Mouse (Mus musculus) Patski (cell line): ENCODE measurements around the gene Krt17. TPM values are rescaled to one million over a fixed set of nuclear protein-coding genes. Genes with fewer than 3 reads are reported as not detected.
A peak's percentile ranks its signal among the peaks of the same experiment; 100 is the strongest.
"Not testable (repeated sequence)": the region's sequence is repeated elsewhere in the genome, so short reads cannot be mapped to it uniquely, and the experiment has no call there.

ENCODE experiments used
- ATAC-seq: fragments of 100-300 bp; one replicate; pipeline ENCODE4 v1.8.0; 2021
- CTCF ChIA-PET: fragments of 350-600 bp; sonication (Branson Sonifier 250); formaldehyde crosslinking; loops from one replicate; lab custom pipeline; 2022; ENCODE audit warnings: inconsistent platforms; lab: Charles Lee
- POLR2A ChIA-PET: fragments of 350-600 bp; sonication (Branson Sonifier 250); formaldehyde crosslinking; loops from one replicate; lab custom pipeline; 2022; ENCODE audit warnings: antibody characterized with exemption, inconsistent platforms; lab: Charles Lee
- DNase-seq: peaks from one replicate; pipeline ENCODE4 v3.0.0-alpha.2; 2011; ENCODE audit warnings: low read depth, low spot score
- H3K27me3 ChIP-seq: fragments of 371-371 bp; one replicate; pipeline ENCODE4 v1.5.1; 2021
- CTCF ChIP-seq: fragments of 100-300 bp; IDR thresholded peaks from one replicate; pipeline ENCODE4 v1.5.1; 2021
- in situ Hi-C: fragments of 300-500 bp; cut with MboI; formaldehyde crosslinking; loops from 3 replicates; pipeline ENCODE4 v1.11.1; 2018; ENCODE audit warnings: low pct_unique_long_range_greater_than_20kb, mixed read lengths
- polyA plus RNA-seq: library from polyadenylated mRNA; unstranded; gene quantifications from one replicate; pipeline ENCODE4 v1.2.3, GENCODE M21; 2021

Krt17 gene
- polyA plus RNA-seq, 1 experiment from 2014 or later = 0.10 TPM

DNA sequence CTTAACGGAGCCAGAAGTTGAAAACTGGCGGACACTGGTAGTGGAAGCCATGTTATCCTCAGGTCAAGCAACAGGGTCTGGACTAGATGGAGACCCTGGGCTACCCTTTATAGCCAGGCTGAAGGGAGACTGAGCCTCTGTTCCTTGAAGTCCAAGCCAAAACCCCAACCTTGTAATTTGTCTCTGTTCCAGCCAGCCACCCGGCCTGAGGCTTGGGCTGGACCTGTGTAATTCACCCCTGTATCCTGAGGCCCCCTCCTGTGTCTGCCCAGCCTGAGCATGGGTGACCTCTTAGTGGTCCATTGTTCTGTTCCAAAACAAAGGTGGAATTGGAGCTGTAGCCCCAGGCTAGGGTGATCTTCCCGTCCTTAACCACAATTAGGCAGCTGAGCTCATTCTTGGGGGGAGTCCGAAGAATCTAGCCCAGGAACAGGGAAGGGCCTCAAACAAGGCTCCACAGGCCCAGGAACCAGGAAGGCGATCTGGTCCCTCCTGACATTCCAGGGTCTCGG, 9.0 kb upstream of the Krt17 start, which contains the start of gene Krt42:
Gene Krt42, minus strand, starts transcription at position 51 of the 512 bp plus-strand sequence.
- in situ Hi-C loops = no loop called here
- POLR2A ChIA-PET = no interaction called here
- CTCF ChIA-PET = no interaction called here
- ATAC-seq = no peak
- no peak for DNase-seq
- peaks cover 6% of the 10 kb centered on the region for H3K27me3 ChIP-seq
- TF ChIP-seq CTCF = no peak

GRCm38 (mm10) chr11:100262058-100262980, 1.5 kb upstream of the Krt17 start:
- no peak for ATAC-seq
- no peak for DNase-seq

GRCm38 (mm10) chr11:100261235-100261605, 391 bp upstream of the Krt17 start:
- no peak for TF ChIP-seq CTCF
- H3K27me3 ChIP-seq = no peaks in the 10 kb centered on the region
- CTCF ChIA-PET = no interaction called here
- no peak for DNase-seq
- no peak for ATAC-seq
- in situ Hi-C loops = no loop called here
- POLR2A ChIA-PET = no interaction called here

More at GRCm38 (mm10) chr11:100262058-100262980, 1.5 kb upstream of the Krt17 start:
- POLR2A ChIA-PET = no interaction called here
- in situ Hi-C loops = no loop called here
- H3K27me3 ChIP-seq = no peaks in the 10 kb centered on the region
- CTCF ChIA-PET = no interaction called here
- TF ChIP-seq CTCF = no peak

GRCm38 (mm10) chr11:100259079-100259478, 1.8 kb downstream of the Krt17 start:
- ChIA-PET CTCF (no interaction called here), POLR2A (no interaction called here)
- TF ChIP-seq CTCF = no peak
- H3K27me3 ChIP-seq = no peaks in the 10 kb centered on the region
- in situ Hi-C loops = no loop called here
- DNase-seq (no peak), ATAC-seq (no peak)

DNA sequence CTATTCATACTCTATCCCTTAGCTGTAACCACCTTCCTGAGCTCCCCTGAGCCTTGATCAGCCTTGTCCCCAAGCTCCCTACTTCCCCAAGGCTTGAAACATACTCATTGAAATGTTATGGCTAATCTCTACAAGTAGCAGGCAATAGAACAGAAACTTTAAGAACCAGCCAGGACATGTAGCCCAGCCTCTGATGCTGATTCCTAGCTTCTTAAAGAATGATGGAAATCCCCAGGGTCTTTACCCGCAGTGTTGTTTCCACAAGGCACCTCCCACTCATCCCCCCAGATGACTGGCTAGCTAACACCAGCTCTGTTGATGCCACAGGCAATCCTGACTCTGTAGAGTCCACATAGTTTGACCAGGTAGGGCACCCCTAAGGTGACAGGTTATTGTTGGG, 2.9 kb downstream of the Krt17 start:
- no peaks in the 10 kb centered on the region for H3K27me3 ChIP-seq
- DNase-seq (no peak), ATAC-seq (no peak)
- TF ChIP-seq CTCF = no peak
- CTCF ChIA-PET = interaction anchor here (1.2 kb wide), 1 partner anchor 37 kb away, joined by 3 read pairs; no protein-coding TSS in a partner anchor
- in situ Hi-C loops = no loop called here
- POLR2A ChIA-PET = no interaction called here

GRCm38 (mm10) chr11:100255514-100255913, 5.3 kb downstream of the Krt17 start:
- CTCF ChIA-PET = no interaction called here
- no peaks in the 10 kb centered on the region for H3K27me3 ChIP-seq
- POLR2A ChIA-PET = no interaction called here
- DNase-seq (no peak), ATAC-seq (no peak)
- no peak for TF ChIP-seq CTCF
- in situ Hi-C loops = no loop called here

DNA sequence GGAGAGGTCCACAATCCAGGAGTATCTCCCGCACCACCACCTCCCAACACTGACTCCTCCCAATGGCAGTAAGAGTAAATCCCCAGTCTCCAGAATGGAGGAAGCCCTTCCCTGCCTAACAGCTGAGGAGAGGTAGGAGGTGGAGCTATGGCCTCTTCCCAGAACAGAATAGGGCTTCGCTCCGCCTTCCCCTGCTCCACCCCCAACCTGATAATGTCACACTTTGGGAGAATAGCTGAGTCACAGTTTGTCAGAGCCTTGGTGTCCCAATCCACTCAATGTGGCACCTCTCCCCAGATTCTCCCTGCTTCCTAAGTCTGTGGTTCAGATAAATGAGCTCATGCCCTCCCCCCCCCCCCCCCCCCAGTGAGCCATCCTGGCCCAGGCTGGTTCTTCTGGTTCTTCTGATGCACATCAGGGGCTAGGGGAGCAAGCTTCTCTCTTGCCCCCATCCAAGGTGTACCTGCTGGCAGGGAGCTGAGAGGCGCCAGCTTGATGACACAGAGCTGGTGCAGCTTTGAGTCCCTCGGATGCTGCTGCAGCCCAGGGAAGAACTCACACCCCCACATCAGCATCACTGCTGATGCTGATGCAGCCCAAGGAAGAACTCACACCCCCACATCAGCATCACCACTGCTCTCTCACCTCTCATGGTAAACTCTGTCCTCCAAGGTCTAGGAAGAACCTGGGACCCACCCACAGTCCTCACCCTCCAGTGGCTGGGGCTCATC, 6.3 kb downstream of the Krt17 start:
- TF ChIP-seq CTCF = no peak
- DNase-seq = no peak
- no peaks in the 10 kb centered on the region for H3K27me3 ChIP-seq
- POLR2A ChIA-PET = no interaction called here
- in situ Hi-C loops = no loop called here
- peak; percentile 8 for ATAC-seq
- CTCF ChIA-PET = no interaction called here

- ATAC-seq = no peak
These were observed 11.9 kb downstream of the Krt17 start, which contains the start of gene Krt16 for GRCm38 (mm10) chr11:100248852-100249465. Gene Krt16, minus strand, starts transcription at chr11:100248902.

GRCm38 (mm10) chr11:100246471-100246870, 14.4 kb downstream of the Krt17 start:
- ATAC-seq, POLR2A ChIA-PET, DNase-seq, in situ Hi-C loops, CTCF ChIA-PET: not testable (repeated sequence)
- H3K27me3 ChIP-seq = peaks cover 13% of the 10 kb centered on the region

More at GRCm38 (mm10) chr11:100248852-100249465, 11.9 kb downstream of the Krt17 start, which contains the start of gene Krt16:
- no peak for TF ChIP-seq CTCF
- POLR2A ChIA-PET = no interaction called here
- in situ Hi-C loops = no loop called here
- H3K27me3 ChIP-seq = no peaks in the 10 kb centered on the region
- DNase-seq = no peak
- CTCF ChIA-PET = no interaction called here

DNA sequence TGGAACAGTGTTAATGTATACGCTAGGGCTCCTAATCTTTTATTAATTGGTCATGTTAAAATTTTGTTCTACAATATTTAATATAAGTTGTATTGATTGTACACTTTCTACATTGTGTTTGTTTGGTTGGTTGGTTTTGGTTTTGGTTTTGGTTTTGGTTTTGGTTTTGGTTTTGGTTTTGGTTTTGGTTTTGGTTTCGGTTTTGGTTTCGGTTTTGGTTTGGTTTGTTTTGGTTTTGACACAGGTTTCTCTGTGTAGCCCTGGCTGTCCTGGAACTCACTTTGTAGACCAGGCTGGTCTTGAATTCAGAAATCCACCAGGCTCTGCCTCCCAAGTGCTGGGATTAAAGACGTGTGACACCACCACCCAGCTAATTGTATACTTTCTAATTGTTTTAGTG, 20.6 kb downstream of the Krt17 start:
- POLR2A ChIA-PET = not testable (repeated sequence)

More for the DNA sequence above, 20.6 kb downstream of the Krt17 start:
- H3K27me3 ChIP-seq = peaks cover 40% of the 10 kb centered on the region
- DNase-seq, in situ Hi-C loops, ATAC-seq, CTCF ChIA-PET: not testable (repeated sequence)
